Mouse (Mus musculus) heart, adult 2 months (tissue): ENCODE measurements around the gene Btbd2. TPM values are rescaled to one million over a fixed set of nuclear protein-coding genes. Genes with fewer than 3 reads are reported as not detected.

ENCODE experiments used
- DNase-seq, 2 experiments: peaks; one replicate each; pipeline ENCODE4 v3.0.0; 2021
- H3K27ac ChIP-seq: fragments of 200-600 bp; 2 replicates; pipeline ENCODE4 v1.8.1; 2022
- H3K27me3 ChIP-seq: fragments of 200-500 bp; 2 replicates; pipeline ENCODE4 v1.6.1; 2012; ENCODE audit warnings: mild to moderate bottlenecking, low read length, inconsistent platforms, mixed read lengths; ENCODE audit not compliant: control insufficient read depth, insufficient read depth
- H3K36me3 ChIP-seq: fragments of 200-500 bp; 2 replicates; pipeline ENCODE4 v1.6.1; 2012; ENCODE audit warnings: low read length, inconsistent platforms; ENCODE audit not compliant: control insufficient read depth, insufficient read depth
- H3K4me1 ChIP-seq: fragments of 200-500 bp; 2 replicates; pipeline ENCODE4 v1.6.1; 2011; ENCODE audit warnings: low read length; ENCODE audit not compliant: control insufficient read depth, insufficient read depth
- H3K4me3 ChIP-seq: fragments of 200-600 bp; 2 replicates; pipeline ENCODE4 v1.8.1; 2022
- H3K79me2 ChIP-seq: fragments of 200-500 bp; replicated peaks from 2 replicates; pipeline ENCODE4 v1.6.1; 2012; ENCODE audit warnings: mild to moderate bottlenecking, inconsistent platforms, low read length, moderate library complexity, mixed read lengths; ENCODE audit not compliant: control insufficient read depth, insufficient read depth
- H3K9ac ChIP-seq: fragments of 200-500 bp; 2 replicates; pipeline ENCODE4 v1.6.1; 2012; ENCODE audit warnings: low read depth, mild to moderate bottlenecking, control low read depth, inconsistent platforms, low read length, mixed read lengths
- CTCF ChIP-seq: fragments of 200-600 bp; IDR thresholded peaks from 2 replicates; pipeline ENCODE4 v1.8.1; 2022; ENCODE audit warnings: antibody characterized with exemption, mild to moderate bottlenecking, moderate library complexity
- EP300 ChIP-seq: fragments of 200-500 bp; IDR thresholded peaks from 2 replicates; pipeline ENCODE4 v1.6.1; 2011; ENCODE audit warnings: low read depth, low read length, control low read depth; ENCODE audit not compliant: insufficient read depth
- POLR2A ChIP-seq: fragments of 200-500 bp; IDR thresholded peaks from 2 replicates; pipeline ENCODE4 v1.6.1; 2011; ENCODE audit warnings: mild to moderate bottlenecking, low read depth, low read length, control low read depth; ENCODE audit not compliant: insufficient read depth
- WGBS: fragments of 180-500 bp; shearing (Covaris S2); methylation state at CpG from one replicate; pipeline ENCODE4 v1.1.7; 2018; 5-methylcytosine and 5-hydroxymethylcytosine counted together
- intact Hi-C: fragments of 180-260 bp; cut with DNase I; formaldehyde crosslinking; loops from one replicate; pipeline ENCODE4 v1.15.1; 2025
- polyA plus RNA-seq: library from polyadenylated mRNA; depleted of rRNA; stranded (reverse); fragments of >200 nt; gene quantifications from 2 replicates; pipeline ENCODE4 v1.2.3, GENCODE M21; 2012
- total RNA-seq, 2 experiments: library from RNA; stranded (reverse); gene quantifications; 2 replicates each; pipeline ENCODE4 v1.2.3; 2021

Gene Btbd2
- total and polyA plus RNA-seq, 3 experiments: 43.7 to 60.1 (median 44.2) TPM

DNA sequence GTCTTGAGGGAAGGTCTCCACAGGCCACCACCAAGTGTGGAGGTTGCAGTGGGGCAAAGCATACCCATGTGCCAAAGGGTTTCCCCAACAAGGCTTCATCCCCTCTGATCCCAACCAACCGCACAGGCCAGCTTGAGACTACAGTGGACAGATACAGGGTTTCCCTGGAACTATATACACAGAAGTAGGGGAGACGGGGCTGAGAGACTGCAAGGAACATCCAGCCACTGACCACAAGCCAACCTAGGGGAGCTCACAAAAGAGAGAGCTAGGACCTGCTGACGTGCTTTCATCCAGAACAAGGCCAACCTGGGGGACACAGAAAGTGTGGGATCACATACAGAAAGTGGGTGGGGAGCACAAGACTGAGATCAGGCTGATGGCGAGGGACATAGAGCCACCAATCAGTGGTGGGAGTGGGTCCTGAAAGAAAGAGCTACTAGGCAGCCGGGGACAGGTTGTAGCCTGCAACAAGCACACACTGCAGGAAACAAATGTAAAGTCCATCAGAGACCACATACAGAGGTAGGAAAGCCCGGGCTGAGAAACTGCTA, 18.1 kb upstream of the Btbd2 start:
- intact Hi-C loops: loop anchor here (2.0 kb wide), 1 partner anchor 16 kb away; no protein-coding TSS in a partner anchor
- Histone ChIP-seq H3K9ac (peak overlapping the region; percentile 99), H3K4me1 (peaks cover 60% of the 10 kb centered on the region), H3K27ac (peak overlapping the region; percentile 97), H3K79me2 (peaks cover 6% of the 10 kb centered on the region), H3K27me3 (no peaks in the 10 kb centered on the region), H3K36me3 (peaks cover 27% of the 10 kb centered on the region), H3K4me3 (peak overlapping the region; percentile 97)
- DNase-seq: peak in 1 of 2 experiments; percentile 42
- 1% methylated on average over 6 of the region's 6 CpGs for WGBS
- TF ChIP-seq POLR2A (no peak), EP300 (no peak), CTCF (no peak)

DNA sequence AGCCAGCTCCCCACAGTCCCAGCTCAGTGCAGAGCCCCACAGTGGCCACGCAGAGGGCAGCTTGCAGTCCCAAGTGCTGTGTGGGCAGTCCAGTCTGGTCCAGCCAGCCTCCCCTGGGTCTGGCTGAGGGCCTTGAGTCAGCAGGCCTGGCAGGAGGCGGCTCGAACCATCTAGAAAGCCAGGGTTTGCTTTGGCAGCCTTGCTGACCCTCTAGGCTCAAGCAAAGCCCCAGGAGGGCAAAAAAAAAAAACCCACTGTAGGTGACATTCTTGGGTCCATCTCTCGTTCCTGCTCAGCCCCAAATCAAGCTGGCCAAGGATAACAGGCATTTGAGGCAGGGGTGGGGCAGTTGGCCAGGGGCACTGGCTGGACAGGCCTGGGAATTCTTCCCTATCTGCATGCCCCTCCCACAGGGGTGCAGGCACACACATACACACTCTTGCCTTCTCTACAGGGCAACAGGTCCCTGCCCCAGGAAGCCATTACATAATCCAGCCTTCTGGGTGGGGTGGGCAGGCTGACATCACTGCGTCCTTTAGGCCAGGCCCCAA, 17.4 kb upstream of the Btbd2 start:
- 8% methylated on average over 5 of the region's 5 CpGs for WGBS
- intact Hi-C loops: loop anchor here (2.0 kb wide), 1 partner anchor 15 kb away; no protein-coding TSS in a partner anchor
- peak overlapping the region; percentile 99 for H3K9ac ChIP-seq
- H3K36me3 ChIP-seq: peaks cover 27% of the 10 kb centered on the region
- no peaks in the 10 kb centered on the region for H3K27me3 ChIP-seq
- peak overlapping the region; percentile 97 for H3K27ac ChIP-seq
- no peak for TF ChIP-seq CTCF
- peak; percentile 28; the same call in 1 of the 2 replicates for TF ChIP-seq POLR2A
- peak; percentile 84 for TF ChIP-seq EP300
- DNase-seq: peak; percentile 73 to 85
- peak overlapping the region; percentile 97 for H3K4me3 ChIP-seq
- H3K79me2 ChIP-seq: peaks cover 6% of the 10 kb centered on the region
- H3K4me1 ChIP-seq: peaks cover 57% of the 10 kb centered on the region

- H3K36me3 ChIP-seq: peaks cover 24% of the 10 kb centered on the region
- peaks cover 52% of the 10 kb centered on the region for H3K4me1 ChIP-seq
- no peak for TF ChIP-seq POLR2A
- no peak for TF ChIP-seq CTCF
- intact Hi-C loops: loop anchor here (2.0 kb wide), 1 partner anchor 15 kb away; no protein-coding TSS in a partner anchor
- H3K27me3 ChIP-seq: no peaks in the 10 kb centered on the region
- H3K27ac ChIP-seq: peak overlapping the region; percentile 97
- H3K79me2 ChIP-seq: peaks cover 6% of the 10 kb centered on the region
- H3K4me3 ChIP-seq: peak overlapping the region; percentile 97
- peak overlapping the region; percentile 68 for H3K9ac ChIP-seq
- 63% methylated on average over 3 of the region's 3 CpGs for WGBS
- DNase-seq: no peak
Measured at GRCm38 (mm10) chr10:80673690-80674089, 16.8 kb upstream of the Btbd2 start.

DNA sequence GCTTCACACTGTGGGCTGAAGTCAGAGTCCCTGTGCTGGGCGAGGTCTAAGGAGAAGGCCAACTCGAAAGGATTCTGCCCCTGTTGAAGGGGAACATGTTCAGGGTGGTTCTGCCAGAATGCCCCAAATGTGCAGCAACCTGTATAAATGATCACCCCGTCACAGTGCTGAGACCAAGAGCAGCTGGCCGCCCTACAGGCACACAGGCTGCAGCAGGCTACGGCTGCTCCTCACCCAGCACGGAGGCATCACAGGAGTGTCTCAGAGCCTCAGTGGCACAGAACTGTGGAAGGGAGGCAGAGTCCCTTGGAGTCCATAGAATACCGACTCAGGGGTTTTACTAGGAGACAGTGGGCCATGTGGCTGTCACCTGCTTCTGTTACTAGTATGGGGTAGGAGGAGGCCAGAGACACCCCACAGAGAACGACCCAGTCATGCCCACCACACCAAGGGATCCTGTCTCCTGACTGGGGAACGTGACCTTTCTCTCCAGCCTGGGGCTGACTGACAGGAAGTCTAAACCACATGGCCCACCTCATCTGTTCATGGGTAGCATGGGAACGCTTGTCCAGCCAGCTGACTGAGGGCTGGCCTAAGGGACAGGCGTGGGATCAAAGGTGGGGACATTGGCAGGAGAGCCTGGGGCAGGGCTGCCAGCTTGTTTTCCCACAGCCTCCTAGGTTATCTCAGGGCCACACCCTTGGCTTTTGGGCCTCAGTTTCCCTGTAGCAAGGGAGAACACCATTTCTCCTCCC, 15.2 kb upstream of the Btbd2 start:
- Histone ChIP-seq H3K79me2 (peaks cover 6% of the 10 kb centered on the region), H3K36me3 (peaks cover 23% of the 10 kb centered on the region), H3K9ac (peak overlapping the region; percentile 29), H3K27me3 (no peaks in the 10 kb centered on the region), H3K4me3 (0 out of 2 replicates have a peak overlapping the region, but pooled peaks have one; percentile 1), H3K4me1 (peaks cover 40% of the 10 kb centered on the region), H3K27ac (peak overlapping the region; percentile 97)
- WGBS: 57% methylated on average over 11 of the region's 11 CpGs
- intact Hi-C loops: no loop called here
- TF ChIP-seq EP300 (peak; percentile 76), CTCF (no peak), POLR2A (no peak)
- DNase-seq: peak in 1 of 2 experiments; percentile 64

DNA sequence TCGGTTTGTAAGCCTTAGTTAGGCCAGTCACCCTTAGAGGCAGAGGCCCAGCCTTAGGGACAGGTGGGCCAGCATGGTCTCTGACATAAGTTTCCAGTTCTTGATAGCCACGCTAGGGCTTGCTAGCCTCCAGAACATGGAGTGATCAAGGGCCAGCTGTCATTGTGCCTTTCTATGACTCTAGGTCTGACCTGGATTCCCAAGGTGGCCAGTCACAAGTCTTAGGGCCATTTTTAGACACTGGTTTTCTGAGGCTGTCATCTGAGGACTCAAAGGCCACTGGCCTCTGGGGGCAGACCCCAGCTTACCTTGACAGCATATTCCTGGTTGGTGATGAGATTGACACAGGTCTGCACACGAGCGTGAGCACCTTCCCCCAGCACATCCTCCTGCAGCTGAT, 14.4 kb upstream of the Btbd2 start:
- Histone ChIP-seq H3K27me3 (no peaks in the 10 kb centered on the region), H3K27ac (peak overlapping the region; percentile 97), H3K9ac (peak overlapping the region; percentile 29), H3K4me3 (no peak overlapping the region), H3K79me2 (peaks cover 6% of the 10 kb centered on the region), H3K36me3 (peaks cover 25% of the 10 kb centered on the region), H3K4me1 (peaks cover 41% of the 10 kb centered on the region)
- peak in 1 of 2 experiments; percentile 46 for DNase-seq
- no peak for TF ChIP-seq CTCF
- 70% methylated on average over 4 of the region's 4 CpGs for WGBS
- intact Hi-C loops: no loop called here

DNA sequence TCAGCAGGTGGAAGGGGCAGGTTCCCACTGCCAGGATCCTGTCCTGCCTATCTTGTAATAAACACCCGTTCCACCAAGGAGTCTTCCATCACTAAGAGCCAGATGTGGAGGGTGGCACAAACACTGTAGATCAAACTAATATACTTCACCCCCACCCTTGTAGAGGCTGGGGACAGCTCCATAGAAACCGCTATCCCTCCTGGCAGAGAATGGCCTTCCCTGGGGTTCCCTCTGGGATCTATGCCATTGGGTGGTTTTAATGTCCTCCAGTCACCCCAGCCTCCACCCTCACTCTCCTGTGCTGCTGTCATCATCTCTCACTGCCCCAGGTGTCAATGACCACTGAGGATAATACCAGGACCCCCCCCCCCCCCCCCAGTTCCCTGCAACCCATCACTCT, 13.7 kb upstream of the Btbd2 start:
- intact Hi-C loops: no loop called here
- Histone ChIP-seq H3K79me2 (peaks cover 6% of the 10 kb centered on the region), H3K4me1 (peaks cover 44% of the 10 kb centered on the region), H3K36me3 (peaks cover 29% of the 10 kb centered on the region), H3K9ac (peak overlapping the region; percentile 36; the same call in 1 of the 2 replicates), H3K27ac (peak overlapping the region; percentile 97), H3K27me3 (no peaks in the 10 kb centered on the region), H3K4me3 (no peak overlapping the region)
- no peak for DNase-seq
- no peak for TF ChIP-seq EP300
- no peak for TF ChIP-seq POLR2A
- no peak for TF ChIP-seq CTCF
- WGBS: 53% methylated on average over 2 of the region's 2 CpGs
